Mouse (Mus musculus): ENCODE measurements around the gene Tab3. TPM values are rescaled to one million over a fixed set of nuclear protein-coding genes. Genes with fewer than 3 reads are reported as not detected.

Gene Tab3
- 7.6 and 10.1 TPM in 2 replicates for polyA plus RNA-seq (2012; rRNA removed)

GRCm38 (mm10) chrX:85573532-85574181, at the start of gene Tab3:
Gene Tab3 (plus strand): TSS chrX:85574022.
- DNase-seq (ENCODE audit: low read depth) = peak; percentile 38

GRCm38 (mm10) chrX:85525545-85525944, 48.3 kb upstream of the Tab3 start:
- DNase-seq (ENCODE audit: low read depth) = no peak

GRCm38 (mm10) chrX:85526263-85527019, 47.4 kb upstream of the Tab3 start:
- peak; percentile 20 for DNase-seq (ENCODE audit: low read depth)

GRCm38 (mm10) chrX:85558931-85559330, 14.9 kb upstream of the Tab3 start:
- DNase-seq (ENCODE audit: low read depth) = no peak

- DNase-seq (ENCODE audit: low read depth) = no peak
These were observed 7.6 kb upstream of the Tab3 start for GRCm38 (mm10) chrX:85566256-85566655.

- DNase-seq (ENCODE audit: low read depth) = no peak
These were observed 340 bp downstream of the Tab3 start for GRCm38 (mm10) chrX:85574182-85574541.

GRCm38 (mm10) chrX:85576310-85576709, 2.5 kb downstream of the Tab3 start:
- DNase-seq (ENCODE audit: low read depth) = no peak

- DNase-seq (ENCODE audit: low read depth) = no peak
These were observed 6.9 kb downstream of the Tab3 start for GRCm38 (mm10) chrX:85580768-85581167.

GRCm38 (mm10) chrX:85582517-85582916, 8.7 kb downstream of the Tab3 start:
- DNase-seq (ENCODE audit: low read depth) = no peak

- no peak for DNase-seq (ENCODE audit: low read depth)
These were observed 11.8 kb downstream of the Tab3 start for GRCm38 (mm10) chrX:85585575-85585974.

- DNase-seq (ENCODE audit: low read depth) = no peak
These were observed 40.9 kb downstream of the Tab3 start for GRCm38 (mm10) chrX:85614701-85615100.

GRCm38 (mm10) chrX:85646204-85646777, 72.5 kb downstream of the Tab3 start:
- no peak for DNase-seq (ENCODE audit: low read depth)

- no peak for DNase-seq (ENCODE audit: low read depth)
These were observed 103.0 kb downstream of the Tab3 start for GRCm38 (mm10) chrX:85676808-85677207.

- no peak for DNase-seq (ENCODE audit: low read depth)
These were observed 108.3 kb downstream of the Tab3 start for GRCm38 (mm10) chrX:85682125-85682524.

GRCm38 (mm10) chrX:85683723-85684122, 109.9 kb downstream of the Tab3 start:
- DNase-seq (ENCODE audit: low read depth) = no peak

Other genes starting within 250 kb of the Tab3 start
- 19.0 and 28.6 TPM in 2 replicates for gene Gk, start 202.8 kb downstream of the Tab3 start, polyA plus RNA-seq (2012; rRNA removed)

Measured in gonadal fat pad, adult 2 months (tissue).